Mouse (Mus musculus) G1E (cell line): ENCODE measurements around the gene Lyrm7. TPM values are rescaled to one million over a fixed set of nuclear protein-coding genes. Genes with fewer than 3 reads are reported as not detected.

Experiments used
- ATAC-seq: 2 replicates; pipeline ENCODE4 v1.8.0; 2016; ENCODE audit warnings: mild to moderate bottlenecking; ENCODE audit not compliant: insufficient number of reproducible peaks, poor library complexity, low FRiP score, severe bottlenecking; ENCODE audit errors: extremely low read depth
- DNase-seq: peaks from one replicate; pipeline ENCODE4 v3.0.0; 2012; ENCODE audit warnings: low spot score
- H3K27me3 ChIP-seq: 2 replicates; pipeline ENCODE4 v1.6.1; 2012; ENCODE audit warnings: mild to moderate bottlenecking, low read length, inconsistent platforms; ENCODE audit not compliant: insufficient read depth
- H3K36me3 ChIP-seq: replicated peaks from 2 replicates; pipeline ENCODE3; 2012; ENCODE audit warnings: mild to moderate bottlenecking, inconsistent platforms
- H3K4me1 ChIP-seq: 2 replicates; pipeline ENCODE4 v1.6.1; 2012; ENCODE audit warnings: low read depth, low read length, inconsistent platforms, mixed read lengths; ENCODE audit not compliant: insufficient read depth
- H3K4me3 ChIP-seq: 2 replicates; pipeline ENCODE4 v1.5.1; 2012; ENCODE audit warnings: low read depth, mild to moderate bottlenecking, inconsistent platforms, low read length, moderate library complexity, mixed read lengths
- H3K9me3 ChIP-seq: replicated peaks from 2 replicates; pipeline ENCODE4 v1.6.1; 2012; ENCODE audit warnings: inconsistent platforms
- CTCF ChIP-seq: IDR thresholded peaks from 2 replicates; pipeline ENCODE4 v1.5.1; 2012; ENCODE audit warnings: low read depth, low read length, inconsistent platforms, mixed read lengths
- GATA1 ChIP-seq: IDR thresholded peaks from 2 replicates; pipeline ENCODE4 v1.6.1; 2012; ENCODE audit warnings: borderline replicate concordance, low read length, inconsistent platforms, mixed read lengths
- GATA2 ChIP-seq: IDR thresholded peaks from 2 replicates; pipeline ENCODE4 v1.6.1; 2012; ENCODE audit warnings: low read depth, low read length, inconsistent platforms, borderline replicate concordance
- POLR2AphosphoS5 ChIP-seq: IDR thresholded peaks from 2 replicates; pipeline ENCODE4 v1.6.1; 2012; ENCODE audit warnings: low read depth, low read length, inconsistent platforms; ENCODE audit not compliant: insufficient replicate concordance
- TAL1 ChIP-seq: conservative IDR thresholded peaks from 2 replicates; pipeline ENCODE4 v1.6.1; 2012; ENCODE audit warnings: low read depth, low read length, inconsistent platforms, mixed read lengths
- polyA plus RNA-seq: library from polyadenylated mRNA; stranded (reverse); fragments of >175 nt; gene quantifications from 2 replicates; pipeline ENCODE4 v1.2.3, GENCODE M21; 2012
- total RNA-seq, 2 experiments: library from RNA; stranded (forward) in 1 of 2; stranded (reverse) in 1 of 2; fragments of 200-1000 nt in 1 of 2; fragments of >200 nt in 1 of 2; fragmentation: Nextera tagmentation in 1 of 2; gene quantifications; 2 replicates each; pipeline ENCODE4 v1.2.3; 2014 to 2017

Gene Lyrm7
- total and polyA plus RNA-seq, 3 experiments, result 0.51 to 9.9 (median 2.5) TPM

DNA sequence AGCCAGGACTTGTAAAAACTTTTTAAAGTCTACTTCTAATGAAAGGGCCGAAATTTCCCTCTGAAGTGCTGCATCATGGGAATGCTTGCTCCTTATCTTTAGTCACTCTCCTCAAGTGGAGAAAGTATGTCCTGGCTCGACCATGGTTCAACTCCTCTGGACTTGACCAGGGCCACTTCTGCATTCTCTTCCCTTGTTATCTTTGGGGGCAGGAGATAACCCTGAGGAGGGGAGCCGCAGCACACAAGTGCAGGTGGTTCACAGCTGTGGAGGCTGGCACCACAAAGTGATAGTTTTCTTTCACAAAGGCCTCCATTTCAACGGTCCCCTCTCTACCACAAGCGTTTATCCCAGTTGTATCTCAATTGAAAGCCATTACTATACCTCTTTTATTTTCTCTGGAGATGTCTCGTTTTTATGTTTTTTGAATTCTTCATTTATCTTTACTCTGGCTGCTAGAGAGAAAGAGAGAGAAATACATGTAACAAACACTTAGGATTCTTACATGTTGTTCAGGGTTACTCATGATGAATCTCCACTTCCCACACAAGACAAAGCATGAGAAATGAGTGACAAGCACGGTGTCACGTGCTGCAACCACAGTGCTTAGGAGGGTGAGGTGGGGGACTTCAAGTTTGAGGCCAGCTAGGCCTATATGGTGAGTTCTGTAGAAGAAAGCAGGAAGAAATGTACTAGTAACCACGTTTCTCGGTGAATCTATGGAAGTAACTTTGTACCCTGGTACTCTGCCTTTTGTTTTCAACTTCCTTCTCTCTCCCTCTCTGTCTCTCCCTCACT is 10.6 kb downstream of the Lyrm7 start:
- Histone ChIP-seq H3K9me3 (no peaks in the 10 kb centered on the region), H3K4me1 (peaks cover 11% of the 10 kb centered on the region), H3K27me3 (no peaks in the 10 kb centered on the region), H3K4me3 (no peak overlapping the region), H3K36me3 (no peaks in the 10 kb centered on the region)
- TF ChIP-seq GATA2 (no peak), TAL1 (peak; percentile 26; the same call in 1 of the 2 replicates)
- ATAC-seq (no peak), DNase-seq (no peak)

DNA sequence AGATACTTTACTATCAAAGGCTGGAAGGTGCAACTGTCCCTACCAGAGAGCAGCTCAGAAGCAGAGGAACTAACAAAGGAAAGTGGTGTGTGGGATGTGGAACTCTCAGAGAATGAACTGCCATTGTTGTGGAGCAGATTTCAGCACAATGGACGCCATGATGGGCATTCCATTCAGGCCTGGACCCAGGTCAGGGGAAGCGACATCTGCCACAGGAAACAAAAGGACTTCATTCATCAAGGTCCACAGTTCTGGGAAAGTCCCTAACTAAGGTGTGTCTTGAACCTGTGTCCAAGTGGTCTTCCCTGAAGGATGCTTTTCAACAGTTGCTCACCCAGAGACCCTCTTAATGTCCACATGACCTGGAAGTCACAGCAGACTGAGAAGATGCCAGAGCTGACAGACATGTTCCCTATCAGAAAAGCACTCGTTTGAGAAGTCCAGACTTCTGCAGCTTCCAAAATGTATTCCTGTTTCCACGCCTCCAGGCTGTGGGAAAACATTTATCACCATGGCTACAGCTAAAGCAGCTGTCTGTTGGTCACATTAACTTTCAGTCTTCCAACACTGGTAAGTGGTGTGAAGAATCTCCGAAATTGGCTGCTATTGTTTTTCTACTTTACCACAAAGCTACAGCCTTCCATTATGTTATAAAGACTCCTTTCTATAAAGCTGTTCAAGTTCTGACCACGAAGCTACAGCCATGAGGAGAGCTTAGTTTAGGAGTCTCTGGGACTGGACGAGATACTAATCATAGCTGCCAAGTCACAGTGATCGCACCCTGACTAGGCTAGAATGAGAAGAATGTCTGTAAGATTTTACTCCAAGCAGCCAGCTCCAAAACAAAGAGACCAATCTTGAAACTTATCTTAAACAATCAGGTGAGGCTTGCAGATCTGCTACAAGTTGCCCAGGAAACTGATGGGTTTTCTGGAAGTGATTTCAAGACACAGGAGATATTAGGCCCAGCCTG is 15.0 kb downstream of the Lyrm7 start:
- no peak overlapping the region for H3K4me3 ChIP-seq
- H3K9me3 ChIP-seq, result no peaks in the 10 kb centered on the region
- ATAC-seq, result no peak
- H3K4me1 ChIP-seq, result peaks cover 11% of the 10 kb centered on the region
- DNase-seq, result no peak
- 0 out of 2 replicates have a peak, but pooled peaks cover 7% of the 10 kb centered on the region for H3K27me3 ChIP-seq
- no peak for TF ChIP-seq TAL1
- no peak for TF ChIP-seq GATA2
- no peaks in the 10 kb centered on the region for H3K36me3 ChIP-seq

GRCm38 (mm10) chr11:54844959-54845358 is 15.8 kb downstream of the Lyrm7 start:
- TF ChIP-seq CTCF (no peak), TAL1 (no peak), POLR2AphosphoS5 (no peak), GATA2 (no peak), GATA1 (no peak)
- ATAC-seq (no peak), DNase-seq (no peak)
- H3K4me3 ChIP-seq, result no peak overlapping the region
- H3K27me3 ChIP-seq, result 0 out of 2 replicates have a peak, but pooled peaks cover 7% of the 10 kb centered on the region
- H3K9me3 ChIP-seq, result no peaks in the 10 kb centered on the region
- H3K36me3 ChIP-seq, result no peaks in the 10 kb centered on the region
- H3K4me1 ChIP-seq, result peaks cover 4% of the 10 kb centered on the region

GRCm38 (mm10) chr11:54844424-54844823 is 16.3 kb downstream of the Lyrm7 start:
- Histone ChIP-seq H3K27me3 (0 out of 2 replicates have a peak, but pooled peaks cover 7% of the 10 kb centered on the region), H3K36me3 (no peaks in the 10 kb centered on the region), H3K4me3 (no peak overlapping the region), H3K4me1 (no peaks in the 10 kb centered on the region), H3K9me3 (0 out of 2 replicates have a peak, but pooled peaks cover 1% of the 10 kb centered on the region)
- ATAC-seq (no peak), DNase-seq (no peak)
- TF ChIP-seq CTCF (no peak), GATA1 (no peak), GATA2 (no peak), TAL1 (no peak), POLR2AphosphoS5 (no peak)

- Histone ChIP-seq H3K36me3 (no peaks in the 10 kb centered on the region), H3K4me1 (no peaks in the 10 kb centered on the region), H3K9me3 (0 out of 2 replicates have a peak, but pooled peaks cover 1% of the 10 kb centered on the region), H3K4me3 (no peak overlapping the region), H3K27me3 (peaks cover 8% of the 10 kb centered on the region; the same call in 1 of the 2 replicates)
- DNase-seq (no peak), ATAC-seq (no peak)
- no peak for TF ChIP-seq TAL1
- no peak for TF ChIP-seq CTCF
- no peak for TF ChIP-seq GATA2
- TF ChIP-seq POLR2AphosphoS5, result no peak
- TF ChIP-seq GATA1, result no peak
Observed at GRCm38 (mm10) chr11:54840891-54841290, 19.8 kb downstream of the Lyrm7 start.

DNA sequence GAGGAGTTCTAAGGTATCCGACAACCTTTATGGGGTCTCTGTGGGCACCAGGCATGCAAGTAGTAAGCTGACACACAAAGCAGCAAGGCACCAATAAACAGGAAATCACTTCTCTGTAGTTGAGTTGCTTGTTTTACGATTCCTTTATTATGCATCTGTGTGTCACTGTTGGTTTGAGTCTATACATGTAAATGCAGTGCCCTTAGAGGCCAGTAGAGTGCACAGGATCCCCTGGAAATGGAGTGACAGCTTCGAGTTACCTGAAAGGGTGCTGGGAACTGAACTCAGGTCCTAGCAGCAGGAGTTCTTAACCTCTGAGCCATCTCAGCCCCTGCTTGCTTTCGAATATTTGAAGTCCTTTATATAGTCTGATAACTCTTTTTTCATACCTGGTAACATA is 21.0 kb downstream of the Lyrm7 start:
- no peak overlapping the region for H3K4me3 ChIP-seq
- no peaks in the 10 kb centered on the region for H3K4me1 ChIP-seq
- H3K36me3 ChIP-seq, result no peaks in the 10 kb centered on the region
- ATAC-seq, result no peak
- peaks cover 8% of the 10 kb centered on the region; the same call in 1 of the 2 replicates for H3K27me3 ChIP-seq
- DNase-seq, result no peak
- no peak for TF ChIP-seq POLR2AphosphoS5
- 0 out of 2 replicates have a peak, but pooled peaks cover 1% of the 10 kb centered on the region for H3K9me3 ChIP-seq
